Mouse (Mus musculus): ENCODE data around the gene Txndc2.

DNA sequence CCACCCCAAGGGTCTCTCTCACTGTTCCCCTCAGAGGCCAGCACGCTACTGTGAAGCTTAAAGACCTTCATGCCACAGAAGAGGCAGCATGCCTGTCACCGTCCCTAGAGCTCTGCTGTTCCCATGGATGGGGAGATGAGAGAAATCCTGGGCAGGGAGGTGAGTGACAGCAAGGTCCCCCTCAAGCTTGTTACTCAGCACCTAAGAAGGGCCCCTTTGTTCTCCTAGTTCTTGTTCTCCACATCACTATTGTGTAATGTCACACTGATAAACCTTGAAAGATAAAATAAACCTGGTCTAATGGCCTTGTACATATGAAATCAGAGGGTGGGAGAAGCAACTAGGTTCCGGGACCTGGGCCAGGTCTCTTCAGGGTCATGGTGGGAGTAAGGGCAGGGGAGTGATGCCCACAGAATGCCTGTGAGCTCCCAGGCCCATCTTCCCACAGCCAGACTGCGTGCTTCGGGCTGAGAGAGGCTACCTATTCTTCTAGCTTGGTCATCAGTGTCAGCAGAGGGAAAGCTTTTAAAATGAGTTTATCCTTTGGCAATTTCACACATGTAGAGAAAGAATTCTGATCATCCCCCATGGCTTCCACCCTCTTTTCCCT, 40.2 kb upstream of the Txndc2 start:
- TF ChIP-seq EP300 (IDR thresholded peaks at IDR 0.05; ENCODE audit: low read depth) (no peak), CTCF (IDR thresholded peaks at IDR 0.05; ENCODE audit: low read depth) (no peak)
